Mouse (Mus musculus) embryonic facial prominence, embryonic 13.5 days (tissue): ENCODE data around the gene Defb9. TPM values are rescaled to one million over a fixed set of nuclear protein-coding genes. Genes with fewer than 3 reads are reported as not detected.
"Not testable (repeated sequence)": the region's sequence is repeated elsewhere in the genome, so short reads cannot be mapped to it uniquely, and the experiment has no call there.

Experiments used
- ATAC-seq: fragments of 200-750 bp; cut with Nextera tagmentation; 2 replicates; pipeline ENCODE4 v1.8.0; 2017; ENCODE audit warnings: low read depth; ENCODE audit not compliant: insufficient number of reproducible peaks, insufficient read depth, low FRiP score, low TSS enrichment
- H3K27ac ChIP-seq: fragments of 300-500 bp; sonication (generic); 2 replicates; pipeline ENCODE4 v1.5.1; 2015; ENCODE audit warnings: moderate library complexity, mild to moderate bottlenecking, inconsistent platforms
- H3K27me3 ChIP-seq: fragments of 300-500 bp; sonication (generic); 2 replicates; pipeline ENCODE4 v1.6.1; 2015; ENCODE audit warnings: mild to moderate bottlenecking, inconsistent platforms
- H3K36me3 ChIP-seq: fragments of 300-500 bp; sonication (generic); 2 replicates; pipeline ENCODE4 v1.6.1; 2015; ENCODE audit warnings: mild to moderate bottlenecking, inconsistent platforms
- H3K4me1 ChIP-seq: fragments of 300-500 bp; sonication (generic); 2 replicates; pipeline ENCODE4 v1.6.1; 2015; ENCODE audit warnings: inconsistent platforms
- H3K4me2 ChIP-seq: fragments of 300-500 bp; sonication (generic); 2 replicates; pipeline ENCODE4 v1.6.1; 2015; ENCODE audit warnings: moderate library complexity, mild to moderate bottlenecking, inconsistent platforms
- H3K4me3 ChIP-seq: fragments of 300-500 bp; sonication (generic); 2 replicates; pipeline ENCODE4 v1.5.1; 2015; ENCODE audit warnings: mild to moderate bottlenecking, inconsistent platforms
- H3K9ac ChIP-seq: fragments of 300-500 bp; sonication (generic); 2 replicates; pipeline ENCODE4 v1.6.1; 2015; ENCODE audit warnings: mild to moderate bottlenecking, inconsistent platforms
- H3K9me3 ChIP-seq: fragments of 300-500 bp; sonication (generic); 2 replicates; pipeline ENCODE4 v1.6.1; 2016; ENCODE audit warnings: inconsistent platforms
- WGBS: fragments of 180-500 bp; shearing (Covaris S2); methylation state at CpG from one replicate; pipeline ENCODE4 v1.1.7; 2015; ENCODE audit warnings: mixed read lengths; 5-methylcytosine and 5-hydroxymethylcytosine counted together
- polyA plus RNA-seq: library from polyadenylated mRNA; unstranded; fragments of >200 nt; fragmentation: Nextera tagmentation; extraction: Ambion mirVana; gene quantifications from 2 replicates; pipeline ENCODE4 v1.2.1, GENCODE M21; 2015

Defb9 gene
- polyA plus RNA-seq = not detected in 2 replicates

DNA sequence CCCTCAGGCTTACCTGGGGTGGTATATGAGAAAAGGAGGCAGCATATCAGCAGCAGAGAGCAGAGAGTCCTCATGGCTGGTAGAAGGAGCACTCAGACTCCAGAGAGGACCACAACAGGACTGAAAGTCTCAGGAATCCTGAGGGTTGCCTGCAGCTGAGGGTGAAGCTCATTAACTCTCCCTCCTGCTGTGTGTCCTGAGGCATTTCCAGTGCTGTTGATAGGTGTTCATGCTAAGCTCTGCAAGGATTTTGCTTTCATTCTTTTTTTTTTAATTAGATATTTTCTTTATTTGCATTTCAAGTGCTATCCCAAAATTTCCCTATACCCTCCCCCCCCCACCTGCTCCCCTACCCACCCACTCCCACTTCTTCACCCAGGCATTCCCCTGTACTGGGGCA lies at the start of gene Defb9:
TSS of gene Defb9 (minus strand) at position 101 of the 400 bp plus-strand sequence.
- not testable (repeated sequence) for H3K27ac ChIP-seq, H3K4me2 ChIP-seq, H3K36me3 ChIP-seq, H3K27me3 ChIP-seq, H3K4me1 ChIP-seq, ATAC-seq, H3K4me3 ChIP-seq, H3K9ac ChIP-seq, H3K9me3 ChIP-seq

DNA sequence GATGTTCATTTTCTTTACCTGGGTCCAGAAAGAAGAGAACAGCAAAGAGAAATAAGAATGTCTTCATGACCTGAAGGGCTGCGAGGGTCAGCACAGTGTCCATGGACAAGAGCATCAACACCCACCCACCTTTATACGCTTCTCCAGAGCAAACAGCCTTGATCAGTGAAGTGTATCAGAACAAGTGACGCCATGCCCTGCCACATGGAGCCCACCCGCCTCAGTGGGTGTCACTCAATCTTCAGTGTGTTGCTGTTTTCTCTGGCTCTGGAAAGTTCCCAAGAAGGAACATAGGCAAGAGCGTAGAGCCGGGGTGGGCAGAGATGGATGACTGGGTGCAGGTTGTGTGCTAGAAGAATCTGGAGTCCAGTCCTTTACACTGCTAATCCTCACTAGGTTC lies 47.4 kb upstream of the Defb9 start, which contains the start of gene Defb15:
TSS of gene Defb15 (minus strand) at position 101 of the 400 bp plus-strand sequence.
- Histone ChIP-seq H3K4me2 (no peak within 1 kb of the TSS), H3K9me3 (no peaks in the 10 kb centered on the region), H3K4me3 (no peak within 1 kb of the TSS), H3K4me1 (no peaks in the 10 kb centered on the region), H3K9ac (no peak within 1 kb of the TSS), H3K36me3 (no peaks in the 10 kb centered on the region), H3K27me3 (no peaks in the 10 kb centered on the region), H3K27ac (no peak within 1 kb of the TSS)
- no peak for ATAC-seq
- WGBS = 89% methylated on average over 6 of the region's 6 CpGs

DNA sequence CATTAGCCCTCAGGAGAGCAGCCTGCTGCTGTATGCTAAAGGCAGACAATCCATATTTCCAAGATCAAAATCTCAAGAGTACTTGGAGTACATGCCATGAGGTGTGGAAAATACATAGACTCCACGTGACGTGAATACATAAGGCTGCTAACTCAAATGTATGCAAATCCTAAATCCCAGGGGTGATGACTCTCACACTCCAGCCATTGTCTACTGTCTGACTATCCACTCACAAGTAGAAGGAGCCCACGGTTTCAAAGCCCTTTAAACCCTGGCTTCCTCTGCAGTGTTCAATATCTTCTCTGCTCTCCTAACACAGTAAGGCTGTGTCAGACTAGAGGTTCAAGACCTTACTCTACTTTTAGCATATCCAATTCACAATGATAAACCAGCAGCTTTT lies 45.5 kb upstream of the Defb9 start:
- H3K27ac ChIP-seq, H3K36me3 ChIP-seq, H3K4me2 ChIP-seq, H3K9ac ChIP-seq, H3K9me3 ChIP-seq, H3K4me3 ChIP-seq, H3K4me1 ChIP-seq, ATAC-seq, H3K27me3 ChIP-seq: not testable (repeated sequence)
- 79% methylated on average over 3 of the region's 3 CpGs for WGBS

DNA sequence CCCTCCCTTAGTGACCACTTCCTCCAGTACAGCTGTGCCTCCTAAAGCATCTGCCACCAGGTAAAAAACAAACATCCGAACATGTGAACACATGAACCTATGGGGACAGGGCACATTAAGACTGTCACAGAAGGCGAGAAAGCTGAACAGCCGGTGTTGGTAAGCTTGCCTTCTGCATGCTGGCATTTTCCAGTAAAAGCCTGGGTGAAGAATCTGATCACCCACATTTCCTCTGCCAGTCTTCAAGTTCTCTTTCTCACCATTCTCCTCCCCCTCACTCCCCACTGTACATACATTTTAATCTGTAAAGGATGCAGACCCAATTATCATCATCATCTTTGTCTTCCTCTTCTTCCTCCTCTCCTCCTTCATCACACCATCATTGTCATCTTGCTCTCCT lies 30.4 kb upstream of the Defb9 start:
- Histone ChIP-seq H3K4me2 (no peak overlapping the region), H3K27me3 (no peaks in the 10 kb centered on the region), H3K4me1 (no peaks in the 10 kb centered on the region), H3K9me3 (no peaks in the 10 kb centered on the region), H3K9ac (no peak overlapping the region), H3K27ac (no peak overlapping the region), H3K4me3 (no peak overlapping the region), H3K36me3 (no peaks in the 10 kb centered on the region)
- ATAC-seq = no peak
- WGBS = 90% methylated on average over 3 of the region's 3 CpGs

DNA sequence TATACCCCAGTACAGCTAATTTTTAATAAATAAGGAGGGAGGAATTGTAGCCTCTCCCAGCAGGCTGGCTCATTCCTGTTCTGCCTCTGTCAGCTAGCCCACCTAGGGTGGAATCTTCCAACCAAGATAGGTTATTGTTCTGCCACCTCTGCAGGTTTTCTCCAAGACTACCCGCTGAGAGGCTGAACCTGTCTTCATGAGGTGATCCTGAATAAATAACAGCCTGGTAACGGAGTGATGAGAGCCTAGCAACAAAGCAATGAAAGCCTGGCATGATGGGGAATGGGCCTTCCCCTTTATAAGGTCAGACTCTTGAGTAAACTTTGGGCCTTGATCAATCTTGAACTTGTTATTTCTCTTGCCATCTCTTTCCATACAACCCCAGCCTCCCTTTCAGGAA lies 27.3 kb upstream of the Defb9 start:
- no peaks in the 10 kb centered on the region for H3K36me3 ChIP-seq
- H3K27me3 ChIP-seq = no peaks in the 10 kb centered on the region
- ATAC-seq = no peak
- no peak overlapping the region for H3K27ac ChIP-seq
- no peaks in the 10 kb centered on the region for H3K9me3 ChIP-seq
- no peak overlapping the region for H3K9ac ChIP-seq
- no peak overlapping the region for H3K4me3 ChIP-seq
- WGBS = 17% methylated on average over 2 of the region's 2 CpGs
- no peaks in the 10 kb centered on the region for H3K4me1 ChIP-seq
- H3K4me2 ChIP-seq = no peak overlapping the region

DNA sequence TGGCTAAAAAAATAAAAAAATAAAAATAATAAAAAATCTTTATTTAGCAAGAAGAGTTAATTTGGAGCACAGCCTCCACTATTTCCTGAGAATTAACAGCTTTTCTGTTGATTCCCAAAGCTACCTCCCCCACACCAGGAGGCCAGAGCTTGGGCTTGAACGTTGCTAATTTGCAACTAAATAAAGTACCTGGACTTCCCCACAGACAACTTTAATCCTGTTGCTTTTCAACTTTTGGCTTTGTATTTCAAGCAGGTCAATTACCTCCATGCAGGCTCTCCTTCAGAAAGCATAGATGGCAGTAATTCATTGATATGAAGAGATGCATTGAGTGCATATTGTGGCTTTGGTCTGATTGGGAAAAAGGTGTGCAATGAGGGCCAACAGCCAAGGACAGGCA lies 26.7 kb upstream of the Defb9 start:
- Histone ChIP-seq H3K9me3 (no peaks in the 10 kb centered on the region), H3K36me3 (no peaks in the 10 kb centered on the region), H3K27me3 (no peaks in the 10 kb centered on the region), H3K9ac (no peak overlapping the region), H3K4me2 (no peak overlapping the region), H3K4me3 (no peak overlapping the region), H3K4me1 (no peaks in the 10 kb centered on the region), H3K27ac (no peak overlapping the region)
- ATAC-seq = no peak
- WGBS = 10% methylated on average over 1 of the region's 1 CpGs

DNA sequence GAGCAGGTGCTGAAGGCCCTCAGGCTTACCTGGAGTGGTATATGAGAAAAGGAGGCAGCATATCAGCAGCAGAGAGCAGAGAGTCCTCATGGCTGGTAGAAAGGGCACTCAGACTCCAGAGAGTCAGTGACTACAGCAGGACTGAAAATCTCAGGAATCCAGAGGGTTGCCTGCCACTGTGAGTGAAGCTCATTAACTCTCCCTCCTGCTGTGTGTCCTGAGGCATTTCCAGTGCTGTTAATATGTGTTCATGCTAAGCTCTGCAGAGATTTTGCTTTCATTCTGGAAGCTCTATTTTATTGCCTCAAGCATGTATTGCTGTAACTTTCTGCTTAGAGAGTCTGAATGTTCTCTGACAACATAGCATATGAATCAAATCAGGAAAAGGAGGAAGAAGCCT lies 21.1 kb upstream of the Defb9 start, which contains the start of gene Defb11:
TSS of gene Defb11 (minus strand) at position 123 of the 400 bp plus-strand sequence.
- not testable (repeated sequence) for H3K9me3 ChIP-seq, H3K27me3 ChIP-seq, H3K4me1 ChIP-seq, H3K4me3 ChIP-seq, H3K27ac ChIP-seq, H3K36me3 ChIP-seq, H3K9ac ChIP-seq, H3K4me2 ChIP-seq, ATAC-seq

DNA sequence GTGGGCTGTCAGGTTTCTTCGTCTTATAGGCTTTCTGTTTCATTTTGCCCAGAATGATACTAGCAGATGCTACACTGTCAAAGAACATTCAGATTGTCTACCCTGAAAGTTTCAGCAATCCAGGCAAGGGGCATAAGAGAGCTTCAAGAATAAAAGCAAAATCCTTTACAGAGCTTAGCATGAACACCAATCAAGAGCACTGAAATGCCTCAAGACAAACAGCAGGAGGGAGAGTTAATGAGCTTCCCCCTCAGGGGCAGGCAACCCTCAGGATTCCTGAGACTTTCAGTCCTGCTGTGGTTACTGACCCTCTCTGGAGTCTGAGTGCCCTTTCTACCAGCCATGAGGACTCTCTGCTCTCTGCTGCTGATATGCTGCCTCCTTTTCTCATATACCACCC lies 26.6 kb downstream of the Defb9 start, which contains the start of gene Defb10:
TSS of gene Defb10 (plus strand) at position 316 of the 400 bp plus-strand sequence.
- not testable (repeated sequence) for H3K27ac ChIP-seq, H3K9me3 ChIP-seq, H3K4me1 ChIP-seq, H3K9ac ChIP-seq, ATAC-seq, H3K27me3 ChIP-seq, H3K4me2 ChIP-seq, H3K4me3 ChIP-seq, H3K36me3 ChIP-seq
- WGBS = 32% methylated on average over 1 of the region's 1 CpGs

Other genes with a start within 250 kb of the Defb9 start
- gene Defa17, start 229.6 kb downstream of the Defb9 start, polyA plus RNA-seq = not detected in 2 replicates
- gene Defa34, start 219.6 kb downstream of the Defb9 start, polyA plus RNA-seq = not detected in 2 replicates
- not detected in 2 replicates for gene AY761184, start 181.8 kb downstream of the Defb9 start, polyA plus RNA-seq
- gene Defa24, start 150.9 kb downstream of the Defb9 start, polyA plus RNA-seq = 2.5 TPM in 1 of 2 replicates, not detected in the other
- not detected in 2 replicates for gene Defb50, start 61.9 kb downstream of the Defb9 start, polyA plus RNA-seq
- not detected in 2 replicates for gene Defb2, start 45.5 kb downstream of the Defb9 start, polyA plus RNA-seq
- gene Defb10, start 26.5 kb downstream of the Defb9 start, polyA plus RNA-seq = not detected in 2 replicates
- not detected in 2 replicates for gene Defb11, start 21.0 kb upstream of the Defb9 start, polyA plus RNA-seq
- gene Defb15, start 47.3 kb upstream of the Defb9 start, polyA plus RNA-seq = not detected in 2 replicates
- gene Defb35, start 52.9 kb upstream of the Defb9 start, polyA plus RNA-seq = not detected in 2 replicates
- gene Defb13, start 61.3 kb upstream of the Defb9 start, polyA plus RNA-seq = not detected in 2 replicates
- gene Fam90a1a, start 73.3 kb upstream of the Defb9 start, polyA plus RNA-seq = not detected in 2 replicates
- gene Ccdc70, start 84.4 kb upstream of the Defb9 start, polyA plus RNA-seq = not detected in 2 replicates
- gene Atp7b, start 174.9 kb upstream of the Defb9 start, polyA plus RNA-seq = 0.55 and 0.96 TPM in 2 replicates
- 39.1 and 40.8 TPM in 2 replicates for gene Alg11, start 175.3 kb upstream of the Defb9 start, polyA plus RNA-seq
- 0.17 TPM in 1 of 2 replicates, not detected in the other for gene Nek5, start 239.6 kb upstream of the Defb9 start, polyA plus RNA-seq